Mouse (Mus musculus) ES-Bruce4 (cell line): ENCODE results near the gene Zbtb16. TPM values are rescaled to one million over a fixed set of nuclear protein-coding genes. Genes with fewer than 3 reads are reported as not detected.

Experiments used
- H3K27ac ChIP-seq: 2 replicates; pipeline ENCODE4 v1.5.1; 2012; ENCODE audit warnings: low read length, inconsistent platforms; ENCODE audit not compliant: insufficient read depth
- H3K27me3 ChIP-seq: 2 replicates; pipeline ENCODE4 v1.6.1; 2012; ENCODE audit warnings: mild to moderate bottlenecking, low read length, inconsistent platforms; ENCODE audit not compliant: control insufficient read depth, poor library complexity, insufficient read depth, severe bottlenecking
- H3K36me3 ChIP-seq: 2 replicates; pipeline ENCODE4 v1.6.1; 2012; ENCODE audit warnings: inconsistent platforms, mild to moderate bottlenecking, low read length, moderate library complexity; ENCODE audit not compliant: control insufficient read depth, poor library complexity, insufficient read depth, severe bottlenecking
- H3K4me1 ChIP-seq: one replicate; pipeline ENCODE4 v1.8.1; 2011; ENCODE audit warnings: low read length; ENCODE audit not compliant: control insufficient read depth, insufficient read depth
- H3K4me3 ChIP-seq: 2 replicates; pipeline ENCODE4 v1.5.1; 2011; ENCODE audit warnings: low read depth, mild to moderate bottlenecking, low read length
- H3K9ac ChIP-seq: 2 replicates; pipeline ENCODE4 v1.6.1; 2012; ENCODE audit warnings: low read depth, mild to moderate bottlenecking, inconsistent platforms; ENCODE audit not compliant: poor library complexity, severe bottlenecking
- H3K9me3 ChIP-seq: replicated peaks from 2 replicates; pipeline ENCODE4 v1.6.1; 2012; ENCODE audit warnings: mild to moderate bottlenecking, low read length, inconsistent platforms; ENCODE audit not compliant: control insufficient read depth, poor library complexity, insufficient read depth, severe bottlenecking
- CTCF ChIP-seq: IDR thresholded peaks from one replicate; pipeline ENCODE4 v1.8.1; 2011; ENCODE audit warnings: low read depth, low read length
- EP300 ChIP-seq: IDR thresholded peaks from 2 replicates; pipeline ENCODE4 v1.6.1; 2011; ENCODE audit warnings: low read depth, low read length; ENCODE audit not compliant: insufficient read depth
- POLR2A ChIP-seq: IDR thresholded peaks from one replicate; pipeline ENCODE4 v1.8.1; 2011; ENCODE audit warnings: low read length; ENCODE audit not compliant: insufficient read depth
- polyA plus RNA-seq: library from polyadenylated mRNA; stranded (reverse); fragments of >200 nt; gene quantifications from 2 replicates; pipeline ENCODE4 v1.2.4, GENCODE M21; 2011; ENCODE audit warnings: low read depth; ENCODE audit not compliant: missing spikeins, insufficient read depth, insufficient read length

Gene Zbtb16
- polyA plus RNA-seq, 1 experiment, result 0.49 TPM

DNA sequence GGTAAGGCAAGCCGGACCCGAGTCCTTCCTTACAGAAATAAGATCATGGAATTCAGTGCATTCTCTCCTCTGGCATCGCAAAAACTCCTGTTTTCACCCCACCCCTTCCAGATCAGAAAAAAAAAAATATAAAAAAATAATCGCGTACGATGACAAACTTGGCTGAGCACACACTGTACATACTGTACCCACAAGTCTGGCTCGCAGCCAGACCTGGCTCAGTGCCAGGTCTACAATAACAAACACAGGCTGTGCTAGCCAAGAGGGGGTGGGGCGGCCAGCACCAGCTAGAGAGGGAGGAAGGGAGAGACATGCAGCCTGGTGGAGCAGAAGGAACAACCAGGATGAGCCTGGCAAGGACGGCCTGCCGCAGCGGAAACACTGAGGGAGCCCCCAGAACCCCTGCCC lies 95.9 kb downstream of the Zbtb16 start:
- Histone ChIP-seq H3K27ac (no peak overlapping the region), H3K4me3 (no peak overlapping the region), H3K9me3 (no peaks in the 10 kb centered on the region), H3K36me3 (no peaks in the 10 kb centered on the region), H3K27me3 (no peaks in the 10 kb centered on the region), H3K4me1 (no peaks in the 10 kb centered on the region), H3K9ac (no peak overlapping the region)
- TF ChIP-seq POLR2A (no peak), CTCF (no peak), EP300 (no peak)

DNA sequence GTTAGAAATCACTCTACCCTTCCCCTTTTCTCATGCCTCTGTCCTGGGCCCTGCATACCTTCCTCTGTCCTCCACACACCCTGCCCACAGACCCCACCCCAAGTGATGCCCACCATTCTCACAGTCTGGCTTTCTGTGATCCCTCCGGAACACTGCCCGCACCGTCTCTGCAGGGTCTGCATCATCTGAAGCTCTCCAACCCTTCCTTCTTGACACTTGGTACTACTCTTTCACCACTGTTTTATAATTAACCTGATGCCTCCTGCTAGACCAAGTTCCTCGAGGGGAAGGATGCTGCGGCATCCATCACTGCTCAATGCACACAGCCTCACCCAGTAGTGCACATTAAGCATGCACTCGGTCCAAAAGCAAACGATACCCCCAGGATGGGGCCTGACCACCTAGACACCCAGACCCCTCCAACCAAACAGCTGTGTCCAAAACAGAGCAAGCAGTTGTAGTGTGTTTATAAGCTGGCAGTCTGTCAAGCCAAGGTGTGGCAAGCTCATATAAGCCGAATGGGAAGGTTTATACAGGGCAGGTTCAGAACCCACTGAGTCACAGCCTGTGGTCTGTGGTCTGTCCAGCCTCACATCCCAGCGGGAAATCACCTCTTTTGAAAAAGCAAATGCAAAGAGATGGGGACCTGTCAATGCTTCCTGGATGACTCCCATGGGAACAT lies 97.1 kb downstream of the Zbtb16 start:
- H3K4me1 ChIP-seq, result no peaks in the 10 kb centered on the region
- no peak overlapping the region for H3K4me3 ChIP-seq
- no peak overlapping the region for H3K9ac ChIP-seq
- no peaks in the 10 kb centered on the region for H3K27me3 ChIP-seq
- no peaks in the 10 kb centered on the region for H3K36me3 ChIP-seq
- TF ChIP-seq POLR2A, result no peak
- no peak for TF ChIP-seq CTCF
- no peak for TF ChIP-seq EP300
- H3K9me3 ChIP-seq, result no peaks in the 10 kb centered on the region
- no peak overlapping the region for H3K27ac ChIP-seq

DNA sequence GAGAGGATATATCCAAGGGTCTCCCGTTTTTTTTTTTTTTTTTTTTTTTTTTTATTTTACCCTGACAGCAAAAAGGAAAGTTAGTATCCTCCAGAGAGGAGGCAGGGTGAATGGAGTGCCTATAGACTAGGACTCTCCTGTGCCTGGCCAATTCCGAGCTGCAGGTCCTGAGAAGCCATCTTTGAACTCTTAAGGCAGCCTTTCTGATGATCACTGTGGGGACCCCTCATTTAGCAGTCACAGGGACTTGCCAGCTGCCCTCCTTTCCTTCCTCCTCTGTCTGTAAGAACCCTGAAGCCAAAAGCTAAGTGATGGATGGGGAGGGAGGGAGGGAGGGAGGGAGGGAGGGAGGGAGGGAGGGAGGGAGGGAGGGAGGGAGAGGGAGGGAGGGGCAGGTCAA lies 98.1 kb downstream of the Zbtb16 start:
- Histone ChIP-seq H3K27ac (no peak overlapping the region), H3K4me3 (no peak overlapping the region), H3K9me3 (no peaks in the 10 kb centered on the region), H3K27me3 (no peaks in the 10 kb centered on the region), H3K4me1 (no peaks in the 10 kb centered on the region), H3K9ac (no peak overlapping the region), H3K36me3 (no peaks in the 10 kb centered on the region)
- TF ChIP-seq CTCF (no peak), EP300 (no peak), POLR2A (no peak)

DNA sequence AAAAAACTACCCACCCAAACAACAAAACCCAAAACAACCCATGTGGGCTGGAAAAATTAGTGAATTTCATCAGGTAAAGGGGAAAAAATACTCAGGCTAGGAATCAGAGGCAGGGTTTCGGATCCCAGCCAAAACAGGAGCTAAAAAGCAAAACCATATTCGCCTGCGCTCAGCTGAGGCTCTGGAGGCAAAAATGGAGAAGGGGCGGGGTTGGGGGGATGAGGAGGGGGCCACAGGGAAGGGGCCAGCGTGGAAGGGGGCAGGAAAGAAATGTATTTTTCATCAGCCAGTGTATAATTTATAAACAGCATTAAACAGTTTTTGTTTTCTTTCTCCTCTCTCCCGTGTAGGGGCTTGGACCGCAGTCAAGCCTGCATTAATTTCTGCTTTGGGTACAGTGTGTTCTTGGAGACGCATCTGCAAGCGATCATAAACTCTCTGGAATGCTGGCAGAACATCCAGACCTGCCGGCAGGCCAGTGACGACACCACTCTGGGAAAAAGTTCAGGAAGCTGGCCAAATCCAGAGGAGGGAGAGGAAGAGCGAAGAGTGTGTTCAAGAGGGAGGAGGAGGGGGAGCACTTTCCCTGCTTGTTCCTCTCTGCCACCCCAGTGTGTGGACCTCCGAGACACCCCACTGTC lies 98.7 kb downstream of the Zbtb16 start:
- Histone ChIP-seq H3K27me3 (no peaks in the 10 kb centered on the region), H3K36me3 (no peaks in the 10 kb centered on the region), H3K27ac (no peak overlapping the region), H3K9me3 (no peaks in the 10 kb centered on the region), H3K4me1 (no peaks in the 10 kb centered on the region), H3K4me3 (no peak overlapping the region), H3K9ac (no peak overlapping the region)
- TF ChIP-seq POLR2A (no peak), CTCF (no peak), EP300 (no peak)

DNA sequence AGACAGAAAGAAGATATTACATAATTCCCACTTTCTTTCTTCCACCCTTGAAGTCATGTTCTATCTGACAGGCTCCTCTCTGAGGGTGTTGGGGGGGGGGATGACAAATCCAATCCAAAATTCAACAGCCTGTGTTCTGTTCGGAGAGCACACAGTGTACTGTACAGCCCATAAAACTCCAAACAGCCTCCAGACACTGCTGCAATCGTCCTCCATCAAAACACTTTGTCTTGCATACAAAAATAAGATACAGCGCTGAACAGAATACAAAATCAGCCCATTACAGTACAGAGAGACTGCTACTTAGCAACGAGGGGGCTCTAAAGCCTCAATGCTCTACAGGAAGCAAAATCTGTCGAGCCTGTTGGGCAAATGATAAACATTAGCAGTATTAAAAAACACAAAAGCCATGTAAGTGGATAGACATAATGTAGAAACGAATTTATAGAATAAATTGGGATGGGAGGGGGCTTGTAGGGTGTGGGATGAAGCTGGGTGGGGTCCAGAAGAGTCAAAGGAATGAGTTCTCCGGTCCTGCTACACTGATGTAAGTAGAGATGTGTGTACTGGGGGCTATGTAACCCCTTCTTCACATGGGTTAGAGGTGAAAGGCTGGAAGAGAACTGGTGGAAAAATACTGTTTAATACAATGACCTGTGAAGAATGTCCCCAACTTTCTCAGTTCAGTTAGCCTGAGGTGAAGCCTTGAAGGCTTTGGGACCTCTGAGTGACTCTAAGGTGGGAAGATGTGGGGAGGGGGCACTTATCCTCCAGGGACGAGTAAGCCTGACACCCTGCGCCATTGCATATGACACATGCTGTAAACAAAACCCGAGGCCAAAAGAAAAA lies 99.4 kb downstream of the Zbtb16 start:
- TF ChIP-seq POLR2A (no peak), EP300 (no peak), CTCF (no peak)
- no peaks in the 10 kb centered on the region for H3K4me1 ChIP-seq
- H3K27ac ChIP-seq, result no peak overlapping the region
- H3K4me3 ChIP-seq, result no peak overlapping the region
- H3K27me3 ChIP-seq, result no peaks in the 10 kb centered on the region
- no peak overlapping the region for H3K9ac ChIP-seq
- no peaks in the 10 kb centered on the region for H3K36me3 ChIP-seq
- no peaks in the 10 kb centered on the region for H3K9me3 ChIP-seq
